Mouse (Mus musculus) midbrain, embryonic 12.5 days (tissue): ENCODE data around the gene Aldh16a1. TPM values are rescaled to one million over a fixed set of nuclear protein-coding genes. Genes with fewer than 3 reads are reported as not detected.
"Not testable (repeated sequence)": the region's sequence is repeated elsewhere in the genome, so short reads cannot be mapped to it uniquely, and the experiment has no call there.

Experiments
- ATAC-seq: fragments of 200-750 bp; cut with Nextera tagmentation; 2 replicates; pipeline ENCODE4 v1.8.0; 2017; ENCODE audit warnings: low read depth, moderate TSS enrichment, moderate library complexity; ENCODE audit not compliant: low FRiP score
- H3K27ac ChIP-seq: fragments of 300-500 bp; sonication (generic); replicated peaks from 2 replicates; pipeline ENCODE4 v1.5.1; 2016; ENCODE audit warnings: mild to moderate bottlenecking
- H3K27me3 ChIP-seq: fragments of 300-500 bp; sonication (generic); 2 replicates; pipeline ENCODE4 v1.6.1; 2016; ENCODE audit warnings: mild to moderate bottlenecking
- H3K36me3 ChIP-seq: fragments of 300-500 bp; sonication (generic); 2 replicates; pipeline ENCODE4 v1.6.1; 2016
- H3K4me1 ChIP-seq: fragments of 300-500 bp; sonication (generic); 2 replicates; pipeline ENCODE4 v1.6.1; 2016
- H3K4me2 ChIP-seq: fragments of 300-500 bp; sonication (generic); replicated peaks from 2 replicates; pipeline ENCODE4 v1.6.1; 2016; ENCODE audit warnings: mild to moderate bottlenecking, moderate library complexity
- H3K4me3 ChIP-seq: fragments of 300-500 bp; sonication (generic); 2 replicates; pipeline ENCODE4 v1.5.1; 2016; ENCODE audit warnings: mild to moderate bottlenecking
- H3K9ac ChIP-seq: fragments of 300-500 bp; sonication (generic); replicated peaks from 2 replicates; pipeline ENCODE4 v1.6.1; 2016; ENCODE audit warnings: mild to moderate bottlenecking, moderate library complexity
- H3K9me3 ChIP-seq: fragments of 300-500 bp; sonication (generic); 2 replicates; pipeline ENCODE4 v1.6.1; 2016; ENCODE audit warnings: mild to moderate bottlenecking
- WGBS: fragments of 180-500 bp; shearing (Covaris S2); methylation state at CpG from one replicate; pipeline ENCODE4 v1.1.7; 2016; 5-methylcytosine and 5-hydroxymethylcytosine counted together
- polyA plus RNA-seq: library from polyadenylated mRNA; unstranded; fragments of >200 nt; fragmentation: Nextera tagmentation; extraction: Ambion mirVana; gene quantifications from 2 replicates; pipeline ENCODE4 v1.2.1, GENCODE M21; 2016

The Aldh16a1 gene
- polyA plus RNA-seq, 1 experiment from 2014 or later = 38.0 TPM

- Histone ChIP-seq H3K9me3 (no peaks in the 10 kb centered on the region), H3K4me3 (0 out of 2 replicates have a peak overlapping the region, but pooled peaks have one; percentile 9), H3K27ac (no peak overlapping the region)
Observed at GRCm38 (mm10) chr7:45121404-45121803, 33.0 kb downstream of the Aldh16a1 start.

GRCm38 (mm10) chr7:45119780-45120709 is 34.3 kb downstream of the Aldh16a1 start:
- peaks cover 57% of the 10 kb centered on the region for H3K36me3 ChIP-seq
- no peak overlapping the region for H3K4me3 ChIP-seq
- no peaks in the 10 kb centered on the region for H3K27me3 ChIP-seq
- 82% methylated on average over 5 of the region's 5 CpGs for WGBS
- no peak overlapping the region for H3K9ac ChIP-seq
- no peaks in the 10 kb centered on the region for H3K9me3 ChIP-seq
- H3K4me1 ChIP-seq = peaks cover 27% of the 10 kb centered on the region
- ATAC-seq = no peak
- H3K27ac ChIP-seq = no peak overlapping the region
- no peak overlapping the region for H3K4me2 ChIP-seq

More at GRCm38 (mm10) chr7:45121404-45121803, 33.0 kb downstream of the Aldh16a1 start:
- H3K27me3 ChIP-seq = no peaks in the 10 kb centered on the region
- peaks cover 38% of the 10 kb centered on the region for H3K4me1 ChIP-seq
- no peak overlapping the region for H3K4me2 ChIP-seq
- no peak overlapping the region for H3K9ac ChIP-seq
- ATAC-seq = no peak
- peaks cover 71% of the 10 kb centered on the region for H3K36me3 ChIP-seq
- WGBS = 81% methylated on average over 8 of the region's 8 CpGs

- Histone ChIP-seq H3K27me3 (no peaks in the 10 kb centered on the region), H3K4me3 (no peak overlapping the region), H3K9ac (no peak overlapping the region), H3K36me3 (peaks cover 54% of the 10 kb centered on the region), H3K9me3 (no peaks in the 10 kb centered on the region), H3K4me1 (peaks cover 19% of the 10 kb centered on the region), H3K4me2 (no peak overlapping the region), H3K27ac (0 out of 2 replicates have a peak overlapping the region, but pooled peaks have one; percentile 1)
- ATAC-seq = no peak
- WGBS = 93% methylated on average over 6 of the region's 6 CpGs
Observed at GRCm38 (mm10) chr7:45118336-45118735, 36.0 kb downstream of the Aldh16a1 start.

GRCm38 (mm10) chr7:45117566-45117965 is 36.8 kb downstream of the Aldh16a1 start:
- ATAC-seq = no peak
- H3K4me2 ChIP-seq = no peak overlapping the region
- peaks cover 11% of the 10 kb centered on the region; the same call in 1 of the 2 replicates for H3K4me1 ChIP-seq
- H3K9ac ChIP-seq = no peak overlapping the region
- H3K4me3 ChIP-seq = no peak overlapping the region
- no peaks in the 10 kb centered on the region for H3K9me3 ChIP-seq
- H3K27ac ChIP-seq = 0 out of 2 replicates have a peak overlapping the region, but pooled peaks have one; percentile 1
- H3K36me3 ChIP-seq = peaks cover 48% of the 10 kb centered on the region
- WGBS = 78% methylated on average over 8 of the region's 8 CpGs
- H3K27me3 ChIP-seq = no peaks in the 10 kb centered on the region

GRCm38 (mm10) chr7:45113476-45113875 is 40.9 kb downstream of the Aldh16a1 start:
- H3K9me3 ChIP-seq = no peaks in the 10 kb centered on the region
- no peak overlapping the region for H3K9ac ChIP-seq
- WGBS = 88% methylated on average over 2 of the region's 2 CpGs
- H3K4me1 ChIP-seq = no peaks in the 10 kb centered on the region
- H3K27ac ChIP-seq = no peak overlapping the region
- H3K4me2 ChIP-seq = no peak overlapping the region
- no peaks in the 10 kb centered on the region for H3K27me3 ChIP-seq
- no peak overlapping the region for H3K4me3 ChIP-seq
- ATAC-seq = no peak
- 0 out of 2 replicates have a peak, but pooled peaks cover 10% of the 10 kb centered on the region for H3K36me3 ChIP-seq

- ATAC-seq = no peak
- no peak overlapping the region for H3K27ac ChIP-seq
- no peak overlapping the region for H3K4me3 ChIP-seq
- 79% methylated on average over 3 of the region's 3 CpGs for WGBS
- H3K27me3 ChIP-seq = no peaks in the 10 kb centered on the region
- H3K9ac ChIP-seq = no peak overlapping the region
- H3K4me2 ChIP-seq = no peak overlapping the region
- no peaks in the 10 kb centered on the region for H3K9me3 ChIP-seq
- H3K36me3 ChIP-seq = 0 out of 2 replicates have a peak, but pooled peaks cover 1% of the 10 kb centered on the region
- no peaks in the 10 kb centered on the region for H3K4me1 ChIP-seq
Observed at GRCm38 (mm10) chr7:45112529-45112928, 41.9 kb downstream of the Aldh16a1 start.

- H3K36me3 ChIP-seq = no peaks in the 10 kb centered on the region
- H3K9ac ChIP-seq = no peak overlapping the region
- no peaks in the 10 kb centered on the region for H3K27me3 ChIP-seq
- no peak for ATAC-seq
- H3K4me2 ChIP-seq = no peak overlapping the region
- H3K4me1 ChIP-seq = no peaks in the 10 kb centered on the region
- no peaks in the 10 kb centered on the region for H3K9me3 ChIP-seq
- no peak overlapping the region for H3K4me3 ChIP-seq
- no peak overlapping the region for H3K27ac ChIP-seq
- 67% methylated on average over 2 of the region's 2 CpGs for WGBS
Observed at GRCm38 (mm10) chr7:45111940-45112339, 42.4 kb downstream of the Aldh16a1 start.

- H3K4me2 ChIP-seq, H3K27me3 ChIP-seq, H3K27ac ChIP-seq, H3K9me3 ChIP-seq, H3K4me3 ChIP-seq, H3K36me3 ChIP-seq, ATAC-seq, H3K9ac ChIP-seq, H3K4me1 ChIP-seq: not testable (repeated sequence)
- 91% methylated on average over 4 of the region's 4 CpGs for WGBS
Observed at GRCm38 (mm10) chr7:45110089-45110488, 44.3 kb downstream of the Aldh16a1 start.

- WGBS = 46% methylated on average over 5 of the region's 5 CpGs
- Histone ChIP-seq H3K9me3 (no peaks in the 10 kb centered on the region), H3K27ac (no peak overlapping the region), H3K4me3 (no peak overlapping the region), H3K9ac (no peak overlapping the region), H3K4me1 (peaks cover 6% of the 10 kb centered on the region; the same call in 1 of the 2 replicates), H3K4me2 (no peak overlapping the region), H3K36me3 (no peaks in the 10 kb centered on the region), H3K27me3 (no peaks in the 10 kb centered on the region)
- ATAC-seq = no peak
Observed at GRCm38 (mm10) chr7:45107052-45107645, 47.2 kb downstream of the Aldh16a1 start.

GRCm38 (mm10) chr7:45106441-45106840 is 47.9 kb downstream of the Aldh16a1 start:
- peaks cover 6% of the 10 kb centered on the region; the same call in 1 of the 2 replicates for H3K4me1 ChIP-seq
- H3K27me3 ChIP-seq = no peaks in the 10 kb centered on the region
- H3K9me3 ChIP-seq = no peaks in the 10 kb centered on the region
- H3K36me3 ChIP-seq = no peaks in the 10 kb centered on the region
- no peak overlapping the region for H3K9ac ChIP-seq
- no peak overlapping the region for H3K4me3 ChIP-seq
- no peak for ATAC-seq
- no peak overlapping the region for H3K27ac ChIP-seq
- H3K4me2 ChIP-seq = no peak overlapping the region
- 12% methylated on average over 6 of the region's 6 CpGs for WGBS

- no peak overlapping the region for H3K4me3 ChIP-seq
- no peak for ATAC-seq
- no peak overlapping the region for H3K27ac ChIP-seq
- H3K36me3 ChIP-seq = no peaks in the 10 kb centered on the region
- H3K9me3 ChIP-seq = no peaks in the 10 kb centered on the region
- no peaks in the 10 kb centered on the region for H3K27me3 ChIP-seq
- H3K4me1 ChIP-seq = peaks cover 6% of the 10 kb centered on the region; the same call in 1 of the 2 replicates
- 82% methylated on average over 8 of the region's 8 CpGs for WGBS
- H3K4me2 ChIP-seq = no peak overlapping the region
- no peak overlapping the region for H3K9ac ChIP-seq
Observed at GRCm38 (mm10) chr7:45105491-45105890, 48.9 kb downstream of the Aldh16a1 start.

GRCm38 (mm10) chr7:45104941-45105340 is 49.4 kb downstream of the Aldh16a1 start:
- 80% methylated on average over 5 of the region's 5 CpGs for WGBS
- Histone ChIP-seq H3K36me3 (no peaks in the 10 kb centered on the region), H3K27me3 (no peaks in the 10 kb centered on the region), H3K4me1 (peaks cover 6% of the 10 kb centered on the region; the same call in 1 of the 2 replicates), H3K9me3 (no peaks in the 10 kb centered on the region), H3K4me3 (no peak overlapping the region), H3K9ac (no peak overlapping the region), H3K27ac (no peak overlapping the region), H3K4me2 (no peak overlapping the region)
- no peak for ATAC-seq
